Mouse (Mus musculus) hindbrain, embryonic 14.5 days (tissue): ENCODE results near the gene Xntrpc. TPM values are rescaled to one million over a fixed set of nuclear protein-coding genes. Genes with fewer than 3 reads are reported as not detected.
A peak's percentile ranks its signal among the peaks of the same experiment; 100 is the strongest.
"Not testable (repeated sequence)": the region's sequence is repeated elsewhere in the genome, so short reads cannot be mapped to it uniquely, and the experiment has no call there.

Experiments used
- ATAC-seq: fragments of 200-750 bp; cut with Nextera tagmentation; 2 replicates; pipeline ENCODE4 v1.8.0; 2017; ENCODE audit warnings: moderate number of reproducible peaks, mild to moderate bottlenecking, moderate TSS enrichment, moderate library complexity; ENCODE audit not compliant: low FRiP score
- DNase-seq: peaks from one replicate; pipeline ENCODE4 v3.0.0-alpha.2; 2015; ENCODE audit warnings: low spot score
- H3K27ac ChIP-seq: fragments of 300-500 bp; sonication (generic); 2 replicates; pipeline ENCODE4 v1.5.1; 2014; ENCODE audit warnings: mild to moderate bottlenecking, moderate library complexity
- H3K27me3 ChIP-seq: fragments of 300-500 bp; sonication (generic); 2 replicates; pipeline ENCODE4 v1.6.1; 2014; ENCODE audit warnings: mild to moderate bottlenecking, low read length, mixed read lengths; ENCODE audit not compliant: control insufficient read depth, insufficient read depth
- H3K36me3 ChIP-seq: fragments of 300-500 bp; sonication (generic); replicated peaks from 2 replicates; pipeline ENCODE4 v1.6.1; 2014; ENCODE audit not compliant: control insufficient read depth, insufficient read depth
- H3K4me1 ChIP-seq: fragments of 300-500 bp; sonication (generic); replicated peaks from 2 replicates; pipeline ENCODE4 v1.6.1; 2014; ENCODE audit warnings: antibody characterized with exemption, low read length, mixed read lengths; ENCODE audit not compliant: control insufficient read depth, insufficient read depth
- H3K4me2 ChIP-seq: fragments of 300-500 bp; sonication (generic); replicated peaks from 2 replicates; pipeline ENCODE4 v1.6.1; 2014; ENCODE audit warnings: mild to moderate bottlenecking, moderate library complexity
- H3K4me3 ChIP-seq: fragments of 300-500 bp; sonication (generic); replicated peaks from 2 replicates; pipeline ENCODE4 v1.5.1; 2014; ENCODE audit warnings: mild to moderate bottlenecking, low read length
- H3K9ac ChIP-seq: fragments of 300-500 bp; sonication (generic); 2 replicates; pipeline ENCODE4 v1.6.1; 2014
- H3K9me3 ChIP-seq: fragments of 300-500 bp; sonication (generic); 2 replicates; pipeline ENCODE4 v1.6.1; 2016; ENCODE audit warnings: low read length; ENCODE audit not compliant: control insufficient read depth
- WGBS: fragments of 180-500 bp; shearing (Covaris S2); extraction: QIAGEN DNeasy Blood & Tissue Kit; methylation state at CpG from one replicate; pipeline ENCODE4 v1.1.7; 2014; 5-methylcytosine and 5-hydroxymethylcytosine counted together
- polyA plus RNA-seq: library from polyadenylated mRNA; unstranded; fragments of >200 nt; fragmentation: Nextera tagmentation; extraction: Ambion mirVana; gene quantifications from 2 replicates; pipeline ENCODE4 v1.2.1, GENCODE M21; 2014

The Xntrpc gene
- polyA plus RNA-seq, 1 experiment from 2014 or later: 1.2 TPM

DNA sequence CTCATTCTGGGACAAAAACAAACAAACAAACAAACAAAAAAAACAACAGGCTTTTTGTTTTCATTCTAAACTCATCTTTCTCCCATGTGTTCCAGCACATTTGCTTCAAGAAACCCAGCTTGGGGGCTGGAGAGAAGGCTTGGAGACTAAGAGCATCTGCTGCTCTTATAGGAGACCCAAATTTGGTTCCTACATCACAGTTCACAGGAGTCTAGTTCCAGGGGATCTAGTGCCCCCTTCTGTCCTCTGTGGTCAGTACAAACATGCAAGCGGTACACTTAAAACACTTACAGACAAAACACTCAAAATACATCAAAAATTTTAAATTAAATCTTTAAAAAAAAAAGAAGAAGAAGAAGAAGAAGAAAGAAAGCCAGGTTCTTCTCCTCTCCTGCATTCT, 30.6 kb upstream of the Xntrpc start:
- Histone ChIP-seq H3K4me3 (no peak overlapping the region), H3K4me2 (no peak overlapping the region), H3K9ac (no peak overlapping the region), H3K27ac (no peak overlapping the region), H3K4me1 (no peaks in the 10 kb centered on the region), H3K27me3 (no peaks in the 10 kb centered on the region), H3K36me3 (peaks cover 99% of the 10 kb centered on the region), H3K9me3 (no peaks in the 10 kb centered on the region)
- ATAC-seq: no peak
- no peak for DNase-seq
- 100% methylated on average over 1 of the region's 1 CpGs for WGBS

DNA sequence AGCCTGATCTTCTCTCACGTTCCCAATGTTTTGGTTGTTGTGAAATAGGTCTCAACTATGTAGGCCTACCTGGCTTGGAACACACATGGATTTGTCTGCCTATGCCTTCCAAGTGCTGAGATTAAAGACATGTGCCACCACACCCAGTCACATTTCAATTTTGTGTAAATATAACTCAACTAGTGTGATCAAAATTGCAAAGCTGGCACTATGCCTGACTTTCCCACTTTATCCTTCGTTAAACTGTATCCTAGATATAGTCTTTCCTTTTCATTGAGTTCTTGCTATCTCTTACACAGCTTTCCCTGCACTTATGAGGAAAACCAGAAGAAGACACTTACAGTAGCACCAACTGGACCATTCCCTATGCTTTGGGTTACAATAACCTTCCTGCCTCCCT, 30.0 kb upstream of the Xntrpc start:
- no peaks in the 10 kb centered on the region for H3K27me3 ChIP-seq
- H3K4me2 ChIP-seq: no peak overlapping the region
- DNase-seq (no peak), ATAC-seq (no peak)
- no peaks in the 10 kb centered on the region for H3K4me1 ChIP-seq
- 98% methylated on average over 2 of the region's 2 CpGs for WGBS
- no peak overlapping the region for H3K4me3 ChIP-seq
- H3K9ac ChIP-seq: no peak overlapping the region
- no peaks in the 10 kb centered on the region for H3K9me3 ChIP-seq
- H3K36me3 ChIP-seq: peaks cover 99% of the 10 kb centered on the region
- no peak overlapping the region for H3K27ac ChIP-seq

DNA sequence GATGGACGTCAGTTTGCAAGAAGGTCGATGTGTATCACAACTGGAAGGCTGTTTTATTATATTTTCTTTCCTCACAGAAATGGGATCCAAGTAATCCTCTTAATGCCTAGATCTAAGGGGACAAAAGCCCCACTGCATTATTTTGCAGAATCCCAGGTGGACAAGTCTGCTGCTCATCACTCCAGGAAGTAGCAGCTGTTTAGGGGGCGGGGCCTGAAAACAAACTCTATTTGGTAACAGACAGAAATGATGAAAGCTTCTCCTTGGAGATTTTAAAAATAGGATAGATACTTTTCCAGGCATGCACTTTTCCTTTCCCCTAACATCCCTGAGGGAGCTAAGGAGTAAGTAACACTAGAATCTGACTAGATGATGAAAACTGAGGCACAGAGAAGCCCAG, 28.2 kb upstream of the Xntrpc start:
- Histone ChIP-seq H3K4me3 (no peak overlapping the region), H3K9ac (no peak overlapping the region), H3K27me3 (no peaks in the 10 kb centered on the region), H3K9me3 (no peaks in the 10 kb centered on the region), H3K36me3 (peaks cover 98% of the 10 kb centered on the region), H3K4me1 (no peaks in the 10 kb centered on the region), H3K4me2 (no peak overlapping the region), H3K27ac (no peak overlapping the region)
- ATAC-seq (no peak), DNase-seq (no peak)
- 94% methylated on average over 3 of the region's 3 CpGs for WGBS

DNA sequence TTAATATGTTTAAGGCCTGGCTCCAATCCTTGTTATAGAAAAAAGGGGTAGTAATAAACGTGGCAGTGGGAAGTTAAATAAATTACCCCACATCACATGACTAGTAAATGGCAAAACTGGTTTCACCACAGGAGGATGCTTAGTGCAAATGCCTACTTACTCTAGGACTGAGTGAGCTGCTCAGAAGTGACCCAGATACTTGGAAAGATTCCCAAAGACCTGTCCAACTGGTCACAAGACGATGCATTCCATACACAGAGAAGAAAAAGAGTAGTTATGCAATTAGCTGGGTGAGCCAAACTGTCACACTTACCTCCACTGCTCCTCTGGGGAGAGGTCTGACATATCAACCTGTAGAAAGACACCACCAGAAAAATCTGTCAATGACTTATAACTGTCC, 23.2 kb upstream of the Xntrpc start:
- WGBS: 89% methylated on average over 2 of the region's 2 CpGs
- no peaks in the 10 kb centered on the region for H3K4me1 ChIP-seq

DNA sequence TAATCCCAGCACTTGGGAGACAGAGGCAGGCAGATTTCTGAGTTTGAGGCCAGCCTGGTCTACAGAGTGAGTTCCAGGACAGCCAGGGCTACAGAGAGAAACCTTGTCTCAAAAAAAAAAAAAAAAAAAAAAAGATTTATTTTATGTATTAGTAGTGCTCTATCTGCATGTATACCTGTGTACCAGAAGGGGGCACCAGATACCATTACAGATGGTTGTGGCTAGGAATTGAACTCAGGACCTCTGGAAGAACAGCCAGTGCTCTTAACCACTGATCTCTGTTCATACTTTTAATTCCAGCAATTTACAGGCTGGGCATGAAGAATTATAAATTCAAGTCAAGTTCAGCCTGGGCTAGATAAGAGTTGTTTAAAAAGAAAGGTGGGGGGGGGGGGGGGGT, 17.0 kb upstream of the Xntrpc start:
- not testable (repeated sequence) for H3K4me3 ChIP-seq, H3K27me3 ChIP-seq, H3K4me1 ChIP-seq, DNase-seq, H3K9ac ChIP-seq, H3K4me2 ChIP-seq, H3K9me3 ChIP-seq, ATAC-seq, H3K27ac ChIP-seq
- H3K36me3 ChIP-seq: peaks cover 15% of the 10 kb centered on the region

More for the DNA sequence above, 23.2 kb upstream of the Xntrpc start:
- ATAC-seq: no peak
- H3K4me3 ChIP-seq: no peak overlapping the region
- H3K4me2 ChIP-seq: no peak overlapping the region
- H3K27me3 ChIP-seq: no peaks in the 10 kb centered on the region
- H3K9ac ChIP-seq: no peak overlapping the region
- H3K27ac ChIP-seq: no peak overlapping the region
- DNase-seq: no peak
- peaks cover 52% of the 10 kb centered on the region for H3K36me3 ChIP-seq
- H3K9me3 ChIP-seq: no peaks in the 10 kb centered on the region

DNA sequence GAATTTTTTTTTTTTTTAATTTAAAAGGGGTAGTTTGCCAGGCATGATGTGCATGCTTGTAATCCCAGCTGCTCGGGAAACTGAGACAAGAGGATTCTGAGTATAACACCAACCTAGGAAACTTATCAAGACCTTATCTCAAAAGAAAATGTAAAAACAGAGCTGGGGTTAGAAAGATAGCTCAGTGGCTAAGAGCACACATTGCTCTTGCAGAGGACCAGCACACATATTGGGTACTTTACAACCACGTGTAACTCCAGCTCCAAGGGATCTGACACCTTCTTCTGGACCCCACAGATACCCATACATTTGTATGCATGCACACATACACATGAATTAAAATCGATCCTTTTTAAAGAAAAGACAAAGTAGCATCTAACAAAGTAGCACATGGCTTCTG, 4.2 kb upstream of the Xntrpc start:
- H3K27me3 ChIP-seq: no peaks in the 10 kb centered on the region
- H3K9me3 ChIP-seq: no peaks in the 10 kb centered on the region
- no peak overlapping the region for H3K4me2 ChIP-seq
- H3K27ac ChIP-seq: no peak overlapping the region
- no peak for DNase-seq
- peaks cover 20% of the 10 kb centered on the region for H3K4me1 ChIP-seq
- no peak for ATAC-seq
- WGBS: 94% methylated on average over 3 of the region's 3 CpGs
- no peak overlapping the region for H3K9ac ChIP-seq
- H3K4me3 ChIP-seq: no peak overlapping the region
- H3K36me3 ChIP-seq: peaks cover 29% of the 10 kb centered on the region

DNA sequence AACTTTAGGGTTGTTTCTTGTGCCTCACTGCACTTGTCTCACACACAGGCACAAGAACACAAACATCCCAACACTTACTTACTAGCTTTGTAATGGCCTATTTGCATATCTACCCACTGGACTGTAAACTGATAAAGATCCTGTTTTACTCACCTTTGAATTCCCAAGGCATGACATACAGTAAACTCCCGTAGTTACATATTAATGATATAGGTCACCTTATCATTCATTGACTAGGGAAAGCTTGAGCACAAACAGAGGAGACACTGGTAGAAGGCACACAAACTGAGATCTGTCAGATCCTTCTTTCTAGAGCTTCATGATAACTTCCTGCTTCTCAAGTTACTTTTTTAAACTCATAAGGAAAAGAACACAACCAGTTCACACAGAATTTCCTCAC, 3.3 kb upstream of the Xntrpc start:
- no peak overlapping the region for H3K4me3 ChIP-seq
- no peaks in the 10 kb centered on the region for H3K9me3 ChIP-seq
- H3K27me3 ChIP-seq: no peaks in the 10 kb centered on the region
- H3K9ac ChIP-seq: no peak overlapping the region
- no peak overlapping the region for H3K4me2 ChIP-seq
- H3K27ac ChIP-seq: no peak overlapping the region
- 98% methylated on average over 1 of the region's 1 CpGs for WGBS
- peaks cover 22% of the 10 kb centered on the region for H3K36me3 ChIP-seq
- DNase-seq: no peak
- no peak for ATAC-seq
- peaks cover 22% of the 10 kb centered on the region for H3K4me1 ChIP-seq

DNA sequence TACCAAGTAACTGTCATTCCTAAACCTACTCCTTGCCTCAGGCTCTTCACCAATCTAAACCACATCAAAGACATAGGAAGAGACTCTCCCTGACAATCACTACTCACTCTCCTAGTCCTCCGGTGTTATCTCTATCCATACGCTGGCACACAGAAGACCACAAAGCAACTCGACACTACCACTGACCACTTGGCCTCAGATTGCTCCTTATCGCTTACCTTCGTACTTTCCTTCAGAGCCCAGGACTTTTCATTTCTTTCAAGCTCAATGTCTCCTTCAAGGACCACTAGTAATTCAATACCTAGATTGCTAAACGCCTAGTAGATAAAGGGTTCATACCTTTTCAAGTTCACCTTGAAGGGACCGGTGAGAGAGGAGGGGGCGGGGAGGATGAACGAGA, 1.6 kb upstream of the Xntrpc start:
- H3K27me3 ChIP-seq: no peaks in the 10 kb centered on the region
- DNase-seq (no peak), ATAC-seq (no peak)
- no peak overlapping the region for H3K27ac ChIP-seq
- peak overlapping the region; percentile 75 for H3K4me2 ChIP-seq
- peaks cover 22% of the 10 kb centered on the region for H3K4me1 ChIP-seq
- WGBS: 93% methylated on average over 9 of the region's 9 CpGs
- peak overlapping the region; percentile 65 for H3K4me3 ChIP-seq
- H3K36me3 ChIP-seq: peaks cover 11% of the 10 kb centered on the region
- no peaks in the 10 kb centered on the region for H3K9me3 ChIP-seq
- H3K9ac ChIP-seq: peak overlapping the region; percentile 70; the same call in 1 of the 2 replicates

DNA sequence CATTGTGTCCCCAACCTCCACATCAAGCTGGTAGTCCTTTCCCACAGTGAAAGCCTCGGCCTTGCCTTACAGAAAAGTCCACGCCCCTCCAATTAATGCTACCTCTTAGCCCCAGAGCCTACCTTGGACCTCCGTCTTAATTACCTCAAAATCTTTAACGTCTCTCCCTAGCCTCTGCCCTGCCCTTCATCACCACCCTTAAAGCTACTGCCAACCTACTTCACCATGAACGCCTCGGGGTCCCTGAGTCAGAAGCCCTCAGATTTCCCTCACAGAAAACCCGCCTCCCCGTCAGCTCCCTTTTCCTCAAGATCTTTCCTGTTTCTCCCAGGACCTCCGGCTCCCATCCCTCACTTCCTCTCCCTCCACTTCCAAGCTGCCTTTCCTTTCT, 863 bp upstream of the Xntrpc start:
- ATAC-seq (peak; percentile 51), DNase-seq (no peak)
- peak overlapping the region; percentile 75 for H3K4me2 ChIP-seq
- H3K27me3 ChIP-seq: no peaks in the 10 kb centered on the region
- no peaks in the 10 kb centered on the region for H3K9me3 ChIP-seq
- H3K4me1 ChIP-seq: peaks cover 22% of the 10 kb centered on the region
- H3K27ac ChIP-seq: peak overlapping the region; percentile 83
- WGBS: under 1% methylated on average over 9 of the region's 9 CpGs
- peak overlapping the region; percentile 65 for H3K4me3 ChIP-seq
- peak overlapping the region; percentile 70 for H3K9ac ChIP-seq
- H3K36me3 ChIP-seq: peaks cover 4% of the 10 kb centered on the region; the same call in 1 of the 2 replicates

DNA sequence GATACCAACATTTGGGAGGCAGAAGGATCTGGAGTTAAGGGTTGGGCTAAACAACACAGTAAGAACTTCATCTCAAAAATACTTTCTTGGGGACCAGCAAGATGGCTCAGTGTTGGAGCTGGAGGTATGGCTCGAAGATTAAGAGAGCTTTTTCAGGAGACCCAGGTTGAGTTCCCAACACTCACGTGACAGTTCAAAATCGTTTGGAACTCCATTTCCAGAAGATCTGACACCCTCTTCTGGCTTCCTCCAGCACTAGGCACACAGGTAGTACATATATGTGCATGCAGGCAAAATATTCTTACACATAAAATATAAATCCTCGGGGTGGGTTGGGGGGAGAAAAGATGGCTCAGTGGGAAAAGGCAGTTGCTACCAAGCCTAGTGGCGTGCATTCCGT, 850 bp downstream of the Xntrpc start:
- DNase-seq (no peak), ATAC-seq (no peak)
- Histone ChIP-seq H3K4me1 (peaks cover 22% of the 10 kb centered on the region), H3K4me3 (peak overlapping the region; percentile 65), H3K27ac (no peak overlapping the region), H3K4me2 (peak overlapping the region; percentile 75), H3K27me3 (no peaks in the 10 kb centered on the region), H3K9ac (peak overlapping the region; percentile 70; the same call in 1 of the 2 replicates), H3K36me3 (peaks cover 9% of the 10 kb centered on the region; the same call in 1 of the 2 replicates), H3K9me3 (no peaks in the 10 kb centered on the region)
- WGBS: 84% methylated on average over 6 of the region's 6 CpGs
